Mouse (Mus musculus) liver, adult 2 months (tissue): ENCODE results near the gene Zc3h4.

Experiments used
- CTCF ChIP-seq: fragments of 200-500 bp; IDR thresholded peaks from 2 replicates; pipeline ENCODE4 v1.5.1; 2011; ENCODE audit warnings: low read depth, low read length, control low read depth
- POLR2A ChIP-seq: fragments of 200-500 bp; IDR thresholded peaks from 2 replicates; pipeline ENCODE4 v1.6.1; 2011; ENCODE audit warnings: low read length, control low read depth; ENCODE audit not compliant: insufficient read depth; ENCODE audit errors: extremely low read depth

DNA sequence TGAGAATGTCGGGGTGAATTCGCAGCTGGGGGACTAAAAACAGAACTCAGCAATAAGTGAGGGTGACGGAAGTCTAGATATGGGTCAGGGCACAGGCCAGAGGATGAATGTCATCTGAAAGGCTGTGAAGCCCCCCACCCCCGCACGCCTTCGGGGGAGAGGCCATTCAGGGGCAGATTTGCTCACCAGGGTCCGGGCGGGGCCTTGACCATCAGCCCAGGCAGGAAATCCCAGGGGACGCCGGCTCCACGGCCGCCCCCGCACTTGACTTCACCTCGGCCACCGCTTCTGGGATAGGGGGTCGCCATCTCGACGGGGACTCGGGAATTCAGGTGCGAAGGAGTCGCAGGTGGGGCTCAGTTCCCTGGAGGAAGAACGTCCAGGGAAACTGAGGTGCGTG is 74.6 kb downstream of the Zc3h4 start:
- TF ChIP-seq POLR2A (no peak), CTCF (no peak)
